Mouse (Mus musculus) embryonic facial prominence, embryonic 14.5 days (tissue): ENCODE measurements around the gene Cspg5. TPM values are rescaled to one million over a fixed set of nuclear protein-coding genes. Genes with fewer than 3 reads are reported as not detected.

Experiments used
- ATAC-seq: fragments of 200-750 bp; cut with Nextera tagmentation; 2 replicates; pipeline ENCODE4 v1.8.0; 2017; ENCODE audit warnings: low read depth, moderate number of reproducible peaks, moderate TSS enrichment
- DNase-seq: peaks from one replicate; pipeline ENCODE4 v3.0.0-alpha.2; 2015; ENCODE audit warnings: low spot score
- H3K27ac ChIP-seq: fragments of 300-500 bp; sonication (generic); replicated peaks from 2 replicates; pipeline ENCODE4 v1.5.1; 2014; ENCODE audit warnings: low read depth, mild to moderate bottlenecking, low read length, moderate library complexity
- H3K27me3 ChIP-seq: fragments of 300-500 bp; sonication (generic); replicated peaks from 2 replicates; pipeline ENCODE4 v1.6.1; 2014; ENCODE audit warnings: low read length; ENCODE audit not compliant: control insufficient read depth, insufficient read depth
- H3K36me3 ChIP-seq: fragments of 300-500 bp; sonication (generic); 2 replicates; pipeline ENCODE4 v1.6.1; 2014; ENCODE audit warnings: low read length, mixed read lengths; ENCODE audit not compliant: control insufficient read depth, insufficient read depth
- H3K4me1 ChIP-seq: fragments of 300-500 bp; sonication (generic); 2 replicates; pipeline ENCODE4 v1.6.1; 2014; ENCODE audit warnings: antibody characterized with exemption, low read length; ENCODE audit not compliant: control insufficient read depth, insufficient read depth
- H3K4me2 ChIP-seq: fragments of 300-500 bp; sonication (generic); 2 replicates; pipeline ENCODE4 v1.6.1; 2014; ENCODE audit warnings: low read depth, mild to moderate bottlenecking, low read length, moderate library complexity, mixed read lengths
- H3K4me3 ChIP-seq: fragments of 300-500 bp; sonication (generic); 2 replicates; pipeline ENCODE4 v1.5.1; 2014; ENCODE audit warnings: low read depth, mild to moderate bottlenecking, low read length
- H3K9ac ChIP-seq: fragments of 300-500 bp; sonication (generic); 2 replicates; pipeline ENCODE4 v1.6.1; 2014; ENCODE audit warnings: low read depth, mild to moderate bottlenecking, low read length, moderate library complexity, mixed read lengths
- H3K9me3 ChIP-seq: fragments of 300-500 bp; sonication (generic); 2 replicates; pipeline ENCODE4 v1.6.1; 2016; ENCODE audit warnings: low read length; ENCODE audit not compliant: control insufficient read depth
- WGBS: fragments of 180-500 bp; shearing (Covaris S2); extraction: QIAGEN DNeasy Blood & Tissue Kit; methylation state at CpG from one replicate; pipeline ENCODE4 v1.1.7; 2014; 5-methylcytosine and 5-hydroxymethylcytosine counted together
- polyA plus RNA-seq: library from polyadenylated mRNA; unstranded; fragments of >200 nt; fragmentation: Nextera tagmentation; extraction: Ambion mirVana; gene quantifications from 2 replicates; pipeline ENCODE4 v1.2.1, GENCODE M21; 2014

Gene Cspg5
- polyA plus RNA-seq, 1 experiment from 2014 or later: 8.3 TPM

- Histone ChIP-seq H3K9me3 (no peaks in the 10 kb centered on the region), H3K4me3 (no peak overlapping the region), H3K27me3 (no peaks in the 10 kb centered on the region), H3K4me1 (no peaks in the 10 kb centered on the region), H3K9ac (no peak overlapping the region), H3K4me2 (no peak overlapping the region), H3K27ac (no peak overlapping the region), H3K36me3 (no peaks in the 10 kb centered on the region)
- WGBS: 87% methylated on average over 8 of the region's 8 CpGs
- no peak for ATAC-seq
- DNase-seq: no peak
Observed at GRCm38 (mm10) chr9:110263181-110263580, 19.6 kb downstream of the Cspg5 start.

- ATAC-seq (no peak), DNase-seq (no peak)
- no peak overlapping the region for H3K27ac ChIP-seq
- H3K9ac ChIP-seq: no peak overlapping the region
- H3K4me1 ChIP-seq: no peaks in the 10 kb centered on the region
- H3K4me2 ChIP-seq: no peak overlapping the region
- H3K27me3 ChIP-seq: no peaks in the 10 kb centered on the region
- H3K4me3 ChIP-seq: no peak overlapping the region
- WGBS: 81% methylated on average over 9 of the region's 9 CpGs
- no peaks in the 10 kb centered on the region for H3K36me3 ChIP-seq
- H3K9me3 ChIP-seq: no peaks in the 10 kb centered on the region
Observed at GRCm38 (mm10) chr9:110264991-110265390, 21.4 kb downstream of the Cspg5 start.

GRCm38 (mm10) chr9:110268416-110268815 lies 24.8 kb downstream of the Cspg5 start:
- Histone ChIP-seq H3K27ac (no peak overlapping the region), H3K4me2 (no peak overlapping the region), H3K4me3 (no peak overlapping the region), H3K36me3 (no peaks in the 10 kb centered on the region), H3K27me3 (no peaks in the 10 kb centered on the region), H3K9me3 (no peaks in the 10 kb centered on the region), H3K9ac (no peak overlapping the region), H3K4me1 (no peaks in the 10 kb centered on the region)
- no peak for DNase-seq
- WGBS: 83% methylated on average over 10 of the region's 10 CpGs
- no peak for ATAC-seq

GRCm38 (mm10) chr9:110272330-110272729 lies 28.7 kb downstream of the Cspg5 start:
- Histone ChIP-seq H3K27ac (no peak overlapping the region), H3K9me3 (no peaks in the 10 kb centered on the region), H3K27me3 (no peaks in the 10 kb centered on the region), H3K9ac (no peak overlapping the region), H3K4me3 (no peak overlapping the region), H3K4me1 (no peaks in the 10 kb centered on the region), H3K36me3 (no peaks in the 10 kb centered on the region), H3K4me2 (no peak overlapping the region)
- DNase-seq: no peak
- ATAC-seq: no peak
- WGBS: 93% methylated on average over 3 of the region's 3 CpGs

DNA sequence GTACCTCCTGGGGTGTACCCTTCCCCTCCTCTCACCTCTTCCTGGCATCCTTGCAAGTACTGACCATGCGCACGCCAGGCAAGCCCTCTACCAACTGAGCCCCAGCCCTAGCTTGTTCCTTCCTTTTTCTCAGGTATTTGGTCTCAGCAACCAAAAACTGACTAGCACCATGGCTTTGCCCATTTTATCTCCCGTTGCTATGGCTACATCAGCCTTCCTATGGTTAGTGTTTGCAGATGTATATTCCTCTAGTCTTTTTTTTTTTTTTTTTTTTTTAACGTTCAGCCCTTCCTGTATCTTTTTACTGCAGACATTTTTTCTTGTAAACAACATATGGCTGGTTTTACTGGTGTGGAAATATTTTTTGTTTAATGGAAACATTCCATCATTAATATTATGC lies 29.9 kb downstream of the Cspg5 start:
- 52% methylated on average over 3 of the region's 4 CpGs for WGBS
- Histone ChIP-seq H3K4me3 (no peak overlapping the region), H3K9ac (no peak overlapping the region), H3K9me3 (no peaks in the 10 kb centered on the region), H3K36me3 (no peaks in the 10 kb centered on the region), H3K4me1 (no peaks in the 10 kb centered on the region), H3K4me2 (no peak overlapping the region), H3K27ac (no peak overlapping the region), H3K27me3 (no peaks in the 10 kb centered on the region)
- no peak for ATAC-seq
- no peak for DNase-seq

- Histone ChIP-seq H3K9ac (no peak overlapping the region), H3K9me3 (no peaks in the 10 kb centered on the region), H3K4me3 (no peak overlapping the region), H3K27ac (no peak overlapping the region), H3K4me1 (no peaks in the 10 kb centered on the region), H3K4me2 (no peak overlapping the region), H3K36me3 (no peaks in the 10 kb centered on the region), H3K27me3 (no peaks in the 10 kb centered on the region)
- DNase-seq: no peak
- ATAC-seq: no peak
- WGBS: 41% methylated on average over 5 of the region's 5 CpGs
Observed at GRCm38 (mm10) chr9:110275882-110276281, 32.3 kb downstream of the Cspg5 start.

- ATAC-seq (no peak), DNase-seq (no peak)
- Histone ChIP-seq H3K9me3 (no peaks in the 10 kb centered on the region), H3K4me2 (no peak overlapping the region), H3K4me3 (no peak overlapping the region), H3K27me3 (no peaks in the 10 kb centered on the region), H3K9ac (no peak overlapping the region), H3K4me1 (no peaks in the 10 kb centered on the region), H3K36me3 (no peaks in the 10 kb centered on the region), H3K27ac (no peak overlapping the region)
- 61% methylated on average over 8 of the region's 8 CpGs for WGBS
Observed at GRCm38 (mm10) chr9:110277431-110277881, 33.9 kb downstream of the Cspg5 start.

GRCm38 (mm10) chr9:110284075-110284697 lies 40.6 kb downstream of the Cspg5 start:
- no peak overlapping the region for H3K9ac ChIP-seq
- WGBS: 94% methylated on average over 8 of the region's 10 CpGs

DNA sequence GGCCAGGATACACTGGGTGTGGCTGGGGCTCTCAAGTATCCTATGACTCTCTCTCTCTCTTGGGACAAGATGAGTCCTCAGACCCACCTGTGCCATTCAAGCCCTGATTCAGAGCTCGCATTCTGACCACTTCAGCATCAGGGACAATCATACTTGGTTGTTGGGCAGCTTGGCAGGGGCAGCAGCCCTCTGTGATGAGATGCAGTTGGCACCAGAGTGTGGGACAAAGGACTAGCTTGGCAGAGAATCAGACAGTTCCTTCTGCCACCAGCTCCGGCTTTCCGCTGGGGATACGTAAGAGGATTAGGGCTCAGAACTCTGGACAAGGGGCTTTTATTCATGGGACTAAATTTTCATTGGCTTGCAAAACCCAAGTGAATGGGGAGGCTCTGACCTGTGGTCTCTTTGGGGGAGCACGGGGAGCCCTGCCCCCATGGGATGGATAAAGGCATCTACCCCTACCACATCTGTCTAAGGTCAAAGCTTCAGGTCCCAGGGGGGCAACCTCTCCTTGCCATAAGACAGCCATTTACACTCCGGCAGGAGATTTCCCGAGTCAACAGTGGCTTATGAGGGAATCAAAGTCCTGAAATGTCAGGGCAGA lies 43.8 kb downstream of the Cspg5 start:
- WGBS: 63% methylated on average over 7 of the region's 7 CpGs
- no peak overlapping the region for H3K27ac ChIP-seq
- H3K9me3 ChIP-seq: no peaks in the 10 kb centered on the region
- no peaks in the 10 kb centered on the region for H3K36me3 ChIP-seq
- no peaks in the 10 kb centered on the region for H3K4me1 ChIP-seq
- ATAC-seq (no peak), DNase-seq (no peak)
- no peak overlapping the region for H3K9ac ChIP-seq
- H3K27me3 ChIP-seq: no peaks in the 10 kb centered on the region
- no peak overlapping the region for H3K4me2 ChIP-seq
- no peak overlapping the region for H3K4me3 ChIP-seq

More at GRCm38 (mm10) chr9:110284075-110284697, 40.6 kb downstream of the Cspg5 start:
- H3K36me3 ChIP-seq: no peaks in the 10 kb centered on the region
- no peak overlapping the region for H3K4me2 ChIP-seq
- H3K27me3 ChIP-seq: no peaks in the 10 kb centered on the region
- ATAC-seq (no peak), DNase-seq (no peak)
- H3K27ac ChIP-seq: no peak overlapping the region
- H3K9me3 ChIP-seq: no peaks in the 10 kb centered on the region
- H3K4me1 ChIP-seq: no peaks in the 10 kb centered on the region
- H3K4me3 ChIP-seq: no peak overlapping the region
